Mouse (Mus musculus): ENCODE data around the gene Ccl5.
"Not testable (repeated sequence)": the region's sequence is repeated elsewhere in the genome, so short reads cannot be mapped to it uniquely, and the experiment has no call there.

Gene Ccl5

DNA sequence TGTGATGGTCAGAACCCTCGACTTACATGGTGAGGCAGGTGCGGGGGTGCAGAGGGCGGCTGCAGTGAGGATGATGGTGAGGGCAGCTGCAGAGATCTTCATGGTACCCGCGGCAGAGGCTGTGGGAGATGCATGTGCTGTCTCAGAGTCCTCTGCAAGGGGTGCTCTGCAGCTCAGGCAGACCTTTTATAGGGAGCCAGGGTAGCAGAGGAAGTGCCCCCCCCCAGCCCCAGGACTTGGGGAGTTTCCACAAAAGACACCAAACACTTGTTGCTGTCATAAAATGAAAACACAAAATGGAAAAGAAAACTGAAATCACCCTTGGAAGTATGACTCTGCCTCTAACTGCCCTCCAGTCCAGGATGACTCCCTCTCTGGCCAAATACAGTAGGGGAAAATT, at the start of gene Ccl5:
TSS of gene Ccl5 (minus strand) at position 159 of the 400 bp plus-strand sequence.
- ATAC-seq (ENCODE audit: insufficient number of reproducible peaks, low FRiP score, low TSS enrichment), result no peak

DNA sequence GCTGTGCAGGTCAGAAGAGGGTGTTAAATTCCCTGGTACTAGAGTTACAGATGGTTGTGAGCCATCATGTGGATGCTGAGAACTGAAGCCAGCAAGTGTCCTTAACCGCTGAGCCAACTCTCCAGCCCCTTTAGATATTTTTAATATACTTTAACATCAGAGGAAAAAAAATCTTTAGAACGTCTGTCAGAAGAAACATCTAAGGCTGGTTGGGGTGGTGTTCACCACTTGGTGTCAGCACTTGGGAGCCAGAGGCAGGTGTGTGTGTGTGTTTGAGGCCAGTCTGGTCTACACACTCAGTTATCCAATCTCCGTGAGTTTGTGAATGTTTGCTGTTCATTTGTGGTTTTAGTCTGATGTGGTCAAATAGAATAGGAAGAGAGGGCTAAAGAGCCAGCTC, 48.7 kb upstream of the Ccl5 start:
- no peak for ATAC-seq (ENCODE audit: insufficient number of reproducible peaks, low FRiP score, low TSS enrichment)

DNA sequence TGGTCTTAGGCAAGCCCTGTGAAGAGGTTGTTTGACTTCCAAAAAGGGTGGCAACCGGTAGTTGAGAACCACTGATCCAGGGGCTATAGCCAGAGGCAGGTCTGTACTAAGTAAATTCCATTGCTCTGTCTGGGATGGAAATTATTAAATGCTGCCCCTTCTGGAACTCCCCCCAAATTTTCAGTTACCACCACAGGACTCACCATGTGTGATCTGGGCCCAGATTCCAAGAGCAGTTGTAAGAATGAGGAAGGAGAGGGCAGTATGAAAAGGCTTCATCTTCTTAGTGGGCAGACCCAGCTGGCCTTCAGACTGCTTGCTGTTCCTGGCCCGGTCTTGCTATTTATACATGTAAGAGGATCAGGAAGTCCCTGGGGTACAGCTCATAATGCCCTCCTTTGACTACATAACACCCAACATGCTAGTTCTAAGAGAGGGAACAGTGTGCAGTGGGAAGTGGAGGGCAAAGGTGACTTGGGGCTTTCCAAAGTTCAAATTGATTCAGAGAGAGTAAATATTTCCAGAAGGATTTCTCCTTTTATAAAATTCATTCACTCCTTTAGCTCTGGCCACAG, 48.0 kb upstream of the Ccl5 start, which contains the start of gene Ccl9:
TSS of gene Ccl9 (minus strand) at position 451 of the 575 bp plus-strand sequence.
- ATAC-seq (ENCODE audit: insufficient number of reproducible peaks, low FRiP score, low TSS enrichment), result no peak

DNA sequence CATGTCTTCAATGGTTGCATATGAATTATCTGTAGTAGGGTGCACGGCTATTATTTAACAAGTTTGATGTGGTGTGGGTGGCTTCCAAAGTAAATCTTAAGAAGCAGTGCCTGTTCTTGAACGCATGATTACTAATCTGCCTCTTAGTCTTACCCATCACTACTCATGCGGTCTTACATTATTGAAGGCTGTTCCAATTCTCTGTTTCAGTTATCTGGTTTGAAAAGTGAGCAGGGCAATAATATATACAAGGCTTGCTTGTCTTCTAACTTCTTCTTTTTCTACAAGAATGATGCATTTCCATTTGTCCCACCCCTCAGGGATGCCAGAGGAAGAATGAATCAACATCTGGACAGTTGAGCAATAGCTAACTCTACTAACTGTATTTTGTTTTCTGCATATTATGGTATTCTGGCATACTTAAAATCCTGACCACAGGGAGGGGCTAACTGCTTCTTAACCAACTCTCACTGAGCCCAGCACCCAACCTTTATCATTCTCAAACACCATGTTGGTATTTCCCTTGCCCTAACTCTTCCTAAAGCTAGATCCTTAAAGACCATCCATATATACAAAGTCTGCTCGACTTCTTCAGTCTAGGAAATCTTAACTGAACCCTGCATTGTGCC, 46.7 kb upstream of the Ccl5 start:
- no peak for ATAC-seq (ENCODE audit: insufficient number of reproducible peaks, low FRiP score, low TSS enrichment)

DNA sequence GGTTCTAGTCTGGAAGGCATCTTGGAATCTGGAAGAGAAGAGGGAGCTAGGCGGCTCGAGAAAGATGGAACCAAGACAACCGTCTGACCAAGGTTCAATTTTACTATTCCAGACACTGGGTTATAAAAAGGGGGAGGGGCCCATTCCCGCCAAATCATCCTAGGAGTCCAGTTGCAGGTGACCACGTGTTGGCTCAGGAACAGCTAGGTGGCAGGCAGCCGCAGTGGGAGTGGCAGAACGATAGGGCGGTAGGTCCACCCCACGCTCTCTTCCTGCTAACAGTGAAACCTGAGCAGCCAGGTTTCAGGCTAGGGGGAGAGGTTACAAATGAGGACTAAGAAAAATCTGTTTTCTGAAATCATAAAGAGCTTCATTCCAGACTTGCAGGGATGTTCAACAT, 42.5 kb upstream of the Ccl5 start:
- no peak for ATAC-seq (ENCODE audit: insufficient number of reproducible peaks, low FRiP score, low TSS enrichment)

DNA sequence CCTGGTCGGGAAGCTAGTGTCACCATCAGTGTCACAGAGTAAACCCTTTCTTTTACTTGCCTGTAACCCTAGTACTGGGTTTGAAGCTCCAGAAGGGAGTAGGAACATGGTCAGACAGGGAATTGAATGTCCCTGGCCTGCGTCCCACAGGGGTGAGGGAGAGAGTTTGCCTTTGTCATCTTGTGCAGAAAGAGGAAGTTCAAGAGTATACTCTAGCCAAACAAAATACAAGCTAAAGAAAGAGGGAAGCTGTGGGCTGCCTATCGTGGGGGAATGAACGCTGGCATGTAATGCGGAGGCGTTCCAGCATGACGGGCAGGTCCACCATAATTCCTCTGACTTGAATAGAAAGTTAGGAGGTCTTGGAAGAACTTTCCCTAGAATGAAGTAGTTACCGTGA, 41.9 kb upstream of the Ccl5 start:
- ATAC-seq (ENCODE audit: insufficient number of reproducible peaks, low FRiP score, low TSS enrichment), result no peak

DNA sequence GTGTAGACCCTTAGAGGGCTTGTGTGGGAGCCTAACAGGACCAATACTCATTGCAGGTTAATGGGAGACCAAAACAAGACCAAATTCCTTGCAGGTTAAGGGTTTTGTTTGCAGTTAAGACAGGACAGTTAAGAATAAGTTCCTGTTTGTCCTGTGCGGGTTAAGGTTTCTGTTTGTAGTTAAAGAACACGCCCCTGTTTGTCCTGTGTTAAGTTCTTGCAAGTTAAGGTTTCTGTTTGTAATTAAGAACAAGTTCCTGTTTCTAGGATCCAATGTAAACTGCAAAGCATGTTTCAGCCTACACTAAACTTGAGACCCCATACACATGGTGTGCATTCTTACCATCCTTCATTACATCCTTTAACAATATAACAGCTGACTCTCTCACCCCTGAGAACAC, 39.9 kb upstream of the Ccl5 start:
- ATAC-seq (ENCODE audit: insufficient number of reproducible peaks, low FRiP score, low TSS enrichment), result no peak

DNA sequence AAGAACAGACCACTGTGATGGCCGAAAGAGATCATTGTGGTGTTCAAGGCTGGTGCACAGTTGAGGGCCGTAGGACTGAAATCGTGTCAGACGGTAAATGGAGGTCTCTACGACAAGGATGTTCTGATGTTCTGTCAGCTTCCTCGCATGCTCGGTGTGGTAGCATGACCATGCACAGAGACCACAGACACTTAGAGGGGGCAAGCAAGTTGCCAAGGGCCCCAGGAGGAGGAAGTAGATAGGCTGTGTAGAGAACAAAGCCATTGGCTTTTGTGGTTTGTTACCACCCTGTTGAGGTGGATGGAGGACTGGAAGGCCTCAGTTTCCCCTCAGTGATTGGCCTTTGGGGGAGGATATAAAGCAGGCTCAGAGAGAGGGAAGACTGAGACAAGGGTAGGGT, 38.9 kb upstream of the Ccl5 start:
- ATAC-seq (ENCODE audit: insufficient number of reproducible peaks, low FRiP score, low TSS enrichment), result no peak

DNA sequence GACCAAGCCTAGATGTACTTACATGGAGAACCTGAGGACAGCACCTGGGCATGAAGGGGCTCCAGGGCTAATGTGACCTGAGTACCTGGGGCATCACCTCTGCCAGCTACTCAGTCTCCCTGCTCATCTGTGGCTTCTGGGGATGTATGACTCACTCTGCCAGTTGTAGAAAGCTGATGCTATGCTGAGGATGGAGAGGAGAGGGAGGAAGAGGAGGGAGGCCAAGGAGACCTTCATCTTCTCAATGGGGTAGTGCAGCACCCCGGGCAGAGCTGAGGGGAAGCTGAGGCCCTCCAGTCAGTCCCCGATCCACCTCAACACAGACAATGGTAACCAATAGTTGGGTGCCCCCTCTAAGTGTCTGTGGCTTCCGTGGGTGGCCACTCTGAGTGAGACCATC, 38.5 kb upstream of the Ccl5 start:
- ATAC-seq (ENCODE audit: insufficient number of reproducible peaks, low FRiP score, low TSS enrichment), result no peak

DNA sequence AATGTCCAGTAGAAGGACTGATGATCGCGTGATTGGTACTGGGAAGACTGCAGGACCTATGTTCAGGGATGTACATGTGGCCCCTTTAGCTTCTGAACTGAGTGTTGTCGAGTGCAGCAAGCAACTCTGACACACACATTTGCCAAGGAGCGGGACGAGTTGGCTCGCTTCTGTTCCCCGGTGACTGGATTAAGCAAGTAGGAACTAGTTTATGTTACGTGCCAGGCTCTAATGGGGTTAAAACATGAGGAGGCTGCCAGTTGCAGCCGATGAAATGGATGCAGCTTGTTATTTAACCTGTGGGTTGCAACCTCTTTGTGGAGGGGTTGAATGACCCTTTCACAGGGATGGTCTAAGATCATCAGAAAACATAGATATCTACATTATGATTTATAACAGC, 37.7 kb upstream of the Ccl5 start:
- ATAC-seq (ENCODE audit: insufficient number of reproducible peaks, low FRiP score, low TSS enrichment), result no peak

DNA sequence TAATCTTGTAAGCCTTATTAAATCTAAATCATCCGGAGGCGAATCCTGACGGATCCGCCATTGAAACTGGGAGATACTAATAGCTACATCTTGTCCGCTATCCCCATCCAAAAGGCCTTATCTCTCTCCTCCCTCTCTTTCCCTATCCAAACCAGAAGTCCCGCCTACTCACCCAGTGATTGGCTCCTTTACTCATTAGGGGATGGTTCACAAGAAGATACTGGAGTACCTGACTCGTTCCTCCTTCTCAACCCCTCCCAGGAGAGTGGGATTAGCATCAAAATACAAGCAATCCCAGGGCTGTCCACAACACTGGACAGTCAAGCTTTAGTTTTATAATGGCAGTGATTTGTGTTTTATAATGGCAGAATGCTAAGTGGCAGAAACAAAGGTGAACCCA, 37.0 kb upstream of the Ccl5 start:
- ATAC-seq (ENCODE audit: insufficient number of reproducible peaks, low FRiP score, low TSS enrichment), result no peak

DNA sequence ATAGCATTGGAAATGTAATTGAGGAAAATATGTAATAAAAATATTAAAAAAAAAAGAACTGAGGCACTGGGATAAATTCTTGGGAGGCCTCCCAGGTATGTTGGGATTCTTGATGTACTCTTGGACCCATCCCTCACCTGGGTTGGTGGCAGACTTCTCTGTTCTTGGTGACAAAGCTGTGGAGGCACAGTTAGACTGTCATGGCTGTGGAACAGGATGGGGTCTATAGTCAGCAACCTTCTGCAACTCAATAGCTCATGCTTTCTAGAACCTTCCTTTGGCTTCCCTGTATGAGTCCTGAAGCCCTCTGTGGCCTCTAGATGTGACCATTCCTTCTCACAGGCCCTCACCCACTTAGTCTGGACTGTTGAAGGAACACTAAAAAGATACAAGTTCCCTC, 36.3 kb upstream of the Ccl5 start:
- no peak for ATAC-seq (ENCODE audit: insufficient number of reproducible peaks, low FRiP score, low TSS enrichment)

DNA sequence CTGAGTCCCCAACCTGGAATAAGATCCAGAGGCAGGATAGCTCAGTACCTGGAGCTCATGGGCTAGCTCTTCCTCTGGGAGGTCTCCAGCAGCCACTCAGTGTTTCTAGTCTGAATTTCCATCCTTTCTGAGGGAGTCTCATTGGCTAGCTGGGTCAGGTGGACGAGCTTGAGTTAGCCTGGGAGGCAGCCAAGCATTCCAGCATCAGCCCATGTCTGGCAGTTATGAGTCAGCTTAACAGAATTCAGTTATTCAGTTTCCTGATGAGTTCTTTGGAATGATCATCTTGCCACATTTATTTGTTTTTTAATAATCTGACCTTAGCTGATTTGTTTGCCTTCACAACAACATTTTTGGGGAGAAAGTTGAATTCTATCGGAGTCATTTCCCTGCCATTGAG, 33.4 kb upstream of the Ccl5 start:
- no peak for ATAC-seq (ENCODE audit: insufficient number of reproducible peaks, low FRiP score, low TSS enrichment)

DNA sequence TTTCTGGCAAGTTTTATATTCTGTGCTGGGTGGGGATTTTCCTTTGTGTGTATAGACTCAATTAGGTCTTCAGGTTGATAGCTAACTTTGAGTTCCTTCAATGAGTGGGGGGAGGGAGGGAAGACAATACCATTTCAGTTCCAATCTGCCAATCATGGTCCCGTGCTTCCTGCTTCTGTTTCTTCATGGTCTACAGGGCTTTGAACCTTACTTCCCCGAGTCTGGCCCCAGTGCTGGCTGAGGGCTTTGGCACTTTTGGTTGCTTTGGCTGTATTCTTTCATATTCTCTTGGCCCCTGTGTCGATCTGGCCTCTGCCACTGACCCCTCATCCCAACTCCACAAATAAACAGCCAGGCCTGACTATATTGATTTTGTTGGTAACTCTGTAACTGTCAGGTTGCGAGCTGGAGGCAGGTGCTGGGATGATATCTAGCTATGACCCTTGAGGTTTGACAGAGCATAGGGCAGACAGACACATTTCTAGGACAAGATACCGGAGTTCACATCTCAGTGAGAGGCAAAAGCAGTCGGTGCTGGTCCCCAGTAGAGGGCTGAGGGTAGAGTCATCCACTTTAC, 32.1 kb upstream of the Ccl5 start:
- ATAC-seq (ENCODE audit: insufficient number of reproducible peaks, low FRiP score, low TSS enrichment), result no peak

DNA sequence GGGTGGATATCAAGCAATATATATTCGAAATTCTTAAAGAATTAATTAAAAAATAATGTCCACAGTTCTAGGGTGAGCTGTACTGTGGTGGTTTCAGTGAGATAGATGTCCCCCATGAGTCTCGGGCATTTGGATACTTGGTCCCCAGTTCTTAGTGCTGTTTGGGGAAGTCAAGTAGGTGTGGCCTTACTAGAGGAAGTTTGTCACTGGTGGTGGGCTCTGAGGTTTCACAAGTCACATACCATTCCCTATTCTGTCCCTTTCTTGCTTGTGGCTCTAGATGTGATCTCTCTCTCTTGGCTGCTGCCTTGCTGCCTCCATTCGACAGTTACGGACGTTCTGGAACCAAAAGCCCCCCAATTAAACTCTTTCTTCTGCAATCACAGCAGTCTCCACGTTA, 30.1 kb upstream of the Ccl5 start:
- no peak for ATAC-seq (ENCODE audit: insufficient number of reproducible peaks, low FRiP score, low TSS enrichment)

DNA sequence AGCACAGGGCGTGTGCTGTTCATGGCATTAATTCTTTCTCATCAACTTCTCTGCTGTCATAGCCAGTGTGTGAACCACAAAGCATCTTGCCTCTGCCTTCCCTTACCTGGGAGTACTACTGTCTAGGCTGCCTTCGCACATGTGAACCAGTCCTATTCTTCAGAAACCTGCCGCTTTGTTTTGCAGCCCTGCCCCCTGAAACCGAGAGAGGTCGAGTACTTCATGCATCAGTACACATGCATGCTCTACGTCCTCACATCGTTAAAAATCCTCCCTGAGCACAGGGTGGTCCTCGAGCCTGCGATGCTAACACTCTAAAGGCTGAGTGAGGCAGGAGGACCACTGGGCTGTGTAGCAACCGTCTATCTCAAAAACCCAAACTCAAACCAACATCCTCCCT, 26.8 kb upstream of the Ccl5 start:
- no peak for ATAC-seq (ENCODE audit: insufficient number of reproducible peaks, low FRiP score, low TSS enrichment)

DNA sequence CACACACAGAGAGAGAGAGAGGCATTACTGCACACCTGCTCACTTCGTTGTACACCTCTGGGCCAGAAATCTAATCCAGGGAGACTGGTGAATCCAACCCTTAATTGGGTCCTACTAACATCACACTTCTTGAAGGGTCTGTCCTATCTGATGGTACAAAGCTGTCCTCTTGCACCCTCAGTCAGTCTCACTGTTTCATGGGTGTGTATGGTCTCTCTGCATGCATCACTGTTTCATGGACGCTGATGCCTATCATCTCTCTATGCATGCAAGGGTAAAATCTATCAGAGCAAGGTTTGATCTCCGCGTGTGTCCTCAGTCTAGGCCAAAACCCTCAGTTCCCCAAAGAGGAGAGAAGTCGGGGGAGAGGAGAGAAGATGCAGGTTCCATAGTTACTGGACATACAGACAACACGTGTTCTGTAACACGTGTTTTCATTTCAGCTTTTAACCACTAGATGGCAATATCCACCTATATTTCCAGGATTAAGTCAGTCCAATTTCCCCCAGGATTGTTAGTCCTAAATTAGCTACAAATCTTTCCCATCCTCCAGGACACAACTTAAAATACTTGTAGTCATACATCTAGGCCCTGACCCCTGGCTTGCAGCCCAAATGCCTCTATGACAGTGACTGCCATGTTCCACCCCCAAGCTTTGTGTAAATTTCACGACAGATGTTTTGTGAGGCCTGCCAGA, 25.9 kb upstream of the Ccl5 start:
- peak; percentile 40; the same call in 1 of the 2 replicates for ATAC-seq (ENCODE audit: insufficient number of reproducible peaks, low FRiP score, low TSS enrichment)

DNA sequence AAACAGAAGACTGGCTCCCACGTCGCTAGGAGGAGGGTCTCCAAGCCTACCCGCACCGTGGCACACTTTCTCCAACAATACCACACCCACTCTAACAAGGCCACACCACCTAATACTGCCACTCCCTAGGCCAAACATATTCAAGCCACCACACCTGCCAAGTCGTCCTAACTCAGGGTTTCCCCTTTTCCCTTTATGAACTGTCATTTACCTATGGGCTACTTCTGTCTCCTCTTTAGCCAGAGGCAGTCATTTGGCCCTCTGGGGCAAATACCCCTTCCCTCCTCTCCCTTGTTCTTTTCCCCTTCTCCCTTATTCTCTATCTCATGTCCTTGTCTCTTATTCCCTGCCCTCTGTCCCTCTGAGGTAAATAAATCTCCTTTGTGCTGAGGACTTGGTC, 21.4 kb upstream of the Ccl5 start:
- no peak for ATAC-seq (ENCODE audit: insufficient number of reproducible peaks, low FRiP score, low TSS enrichment)

DNA sequence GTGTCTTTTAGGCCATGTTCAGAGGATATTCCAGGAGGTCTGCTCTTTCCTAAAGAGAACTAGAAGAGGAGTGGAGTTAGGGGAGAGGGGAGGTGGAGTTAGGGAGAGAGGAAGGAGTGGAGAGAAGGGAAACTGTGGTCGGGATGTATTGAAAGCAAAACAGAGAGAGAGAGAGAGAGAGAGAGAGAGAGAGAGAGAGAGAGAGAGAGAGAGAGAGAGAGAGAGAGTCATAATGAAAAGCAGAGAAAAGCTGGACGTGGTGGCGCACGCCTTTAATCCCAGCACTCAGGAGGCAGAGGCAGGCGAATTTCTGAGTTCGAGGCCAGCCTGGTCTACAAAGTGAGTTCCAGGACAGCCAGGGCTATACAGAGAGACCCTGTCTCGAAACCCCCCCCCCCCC, 20.7 kb upstream of the Ccl5 start:
- not testable (repeated sequence) for ATAC-seq (ENCODE audit: insufficient number of reproducible peaks, low FRiP score, low TSS enrichment)

DNA sequence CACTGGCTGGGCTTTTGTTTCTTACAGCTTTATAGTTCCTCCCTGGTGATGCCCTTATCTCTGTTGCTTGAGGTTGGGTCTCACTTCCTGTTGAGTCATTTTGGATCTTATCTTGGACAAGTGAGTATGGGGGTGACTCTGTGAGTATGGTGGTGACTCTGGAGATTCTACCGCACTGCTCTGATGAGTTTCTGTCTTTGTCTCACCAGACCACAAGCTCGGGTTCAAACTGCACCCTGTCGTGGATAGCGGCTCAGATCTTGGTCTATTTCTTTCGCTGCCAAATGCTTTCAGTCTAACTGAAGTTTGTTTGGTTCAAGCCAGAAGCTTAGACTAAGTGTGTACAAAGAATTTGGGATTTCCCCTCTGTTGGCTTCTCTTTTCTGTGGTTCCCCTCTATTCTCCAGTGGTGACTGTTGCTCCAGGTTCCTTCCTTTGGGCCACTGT, 19.9 kb upstream of the Ccl5 start:
- ATAC-seq (ENCODE audit: insufficient number of reproducible peaks, low FRiP score, low TSS enrichment), result no peak

DNA sequence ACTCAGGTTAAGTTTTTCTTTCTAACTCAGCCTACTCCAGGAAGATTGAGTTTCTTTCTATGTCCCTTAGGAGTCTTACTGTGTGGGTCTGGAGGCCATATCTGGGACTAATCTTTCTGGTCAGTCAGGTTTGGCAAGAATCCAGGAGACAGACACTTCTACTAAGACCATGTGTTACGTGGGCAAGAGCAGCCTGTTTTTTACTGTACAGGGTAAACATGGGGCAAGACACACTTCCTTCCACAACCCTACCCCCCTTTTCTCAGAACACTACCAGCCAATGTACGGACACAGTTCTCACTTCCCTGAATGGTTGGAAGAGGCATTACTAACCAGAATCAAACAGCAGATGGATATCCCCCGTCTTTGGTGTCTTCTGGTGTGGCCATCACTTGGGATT, 13.9 kb upstream of the Ccl5 start:
- ATAC-seq (ENCODE audit: insufficient number of reproducible peaks, low FRiP score, low TSS enrichment), result no peak

DNA sequence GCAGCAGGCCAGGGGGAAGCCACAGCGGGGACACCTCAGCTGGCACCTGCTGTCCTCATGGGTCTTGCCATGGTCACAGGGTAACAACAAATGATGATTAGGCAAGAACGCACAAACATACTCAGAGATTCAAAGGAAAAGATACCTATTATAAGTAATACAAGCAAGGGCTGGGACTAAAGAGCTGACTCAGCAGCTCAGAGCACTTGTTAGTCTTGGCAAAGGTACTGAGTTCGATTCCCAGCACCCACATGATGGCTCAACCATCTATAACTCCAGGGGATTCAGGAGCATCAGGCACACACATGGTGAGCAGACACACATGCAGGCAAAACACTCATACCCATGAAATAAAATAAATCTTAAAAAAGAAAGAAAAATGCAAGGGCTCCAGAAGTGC, 11.1 kb upstream of the Ccl5 start:
- no peak for ATAC-seq (ENCODE audit: insufficient number of reproducible peaks, low FRiP score, low TSS enrichment)

Measured in cerebellum, adult (tissue).